Mouse (Mus musculus): ENCODE measurements around the gene Cpsf4l. TPM values are rescaled to one million over a fixed set of nuclear protein-coding genes. Genes with fewer than 3 reads are reported as not detected.

The Cpsf4l gene
- 0.24 TPM in 1 of 2 replicates, not detected in the other for polyA plus RNA-seq (2015; fragmentation: Nextera tagmentation; extraction: Ambion mirVana)

- Histone ChIP-seq H3K4me1 (peaks cover 21% of the 10 kb centered on the region), H3K27me3 (replicated peaks) (peaks cover 16% of the 10 kb centered on the region), H3K4me2 (peak within 1 kb of the TSS; percentile 36), H3K27ac (replicated peaks) (peak within 1 kb of the TSS; percentile 48), H3K36me3 (peaks cover 11% of the 10 kb centered on the region; the same call in 1 of the 2 replicates), H3K9ac (peak within 1 kb of the TSS; percentile 67), H3K4me3 (peak within 1 kb of the TSS; percentile 1; the same call in 1 of the 2 replicates), H3K9me3 (no peaks in the 10 kb centered on the region)
- WGBS: 15% methylated on average over 11 of the region's 11 CpGs
- ATAC-seq (ENCODE audit: extremely low read depth, insufficient number of reproducible peaks, low FRiP score, low TSS enrichment): no peak
Measured at GRCm38 (mm10) chr11:113709731-113710256, at the start of gene Cpsf4l. Cpsf4l (minus strand) TSS chr11:113710017.

- WGBS: 89% methylated on average over 5 of the region's 5 CpGs
- Histone ChIP-seq H3K27ac (replicated peaks) (no peak overlapping the region), H3K4me3 (no peak overlapping the region), H3K4me2 (no peak overlapping the region), H3K9me3 (no peaks in the 10 kb centered on the region), H3K9ac (no peak overlapping the region), H3K4me1 (0 out of 2 replicates have a peak, but pooled peaks cover 11% of the 10 kb centered on the region), H3K36me3 (no peaks in the 10 kb centered on the region), H3K27me3 (replicated peaks) (no peaks in the 10 kb centered on the region)
- no peak for ATAC-seq (ENCODE audit: extremely low read depth, insufficient number of reproducible peaks, low FRiP score, low TSS enrichment)
Measured at GRCm38 (mm10) chr11:113758851-113759250, 49.0 kb upstream of the Cpsf4l start.

GRCm38 (mm10) chr11:113756578-113756977 is 46.8 kb upstream of the Cpsf4l start:
- Histone ChIP-seq H3K4me1 (peaks cover 11% of the 10 kb centered on the region), H3K36me3 (no peaks in the 10 kb centered on the region), H3K9me3 (no peaks in the 10 kb centered on the region), H3K27me3 (replicated peaks) (no peaks in the 10 kb centered on the region), H3K9ac (no peak overlapping the region), H3K4me3 (no peak overlapping the region), H3K27ac (replicated peaks) (no peak overlapping the region), H3K4me2 (no peak overlapping the region)
- 84% methylated on average over 12 of the region's 12 CpGs for WGBS
- no peak for ATAC-seq (ENCODE audit: extremely low read depth, insufficient number of reproducible peaks, low FRiP score, low TSS enrichment)

- H3K9me3 ChIP-seq: no peaks in the 10 kb centered on the region
- ATAC-seq (ENCODE audit: extremely low read depth, insufficient number of reproducible peaks, low FRiP score, low TSS enrichment): no peak
- 82% methylated on average over 14 of the region's 14 CpGs for WGBS
- H3K4me2 ChIP-seq: no peak overlapping the region
- no peaks in the 10 kb centered on the region for H3K27me3 ChIP-seq (replicated peaks)
- no peak overlapping the region for H3K4me3 ChIP-seq
- no peak overlapping the region for H3K9ac ChIP-seq
- H3K27ac ChIP-seq (replicated peaks): no peak overlapping the region
- H3K36me3 ChIP-seq: no peaks in the 10 kb centered on the region
- peaks cover 11% of the 10 kb centered on the region for H3K4me1 ChIP-seq
Measured at GRCm38 (mm10) chr11:113755878-113756277, 46.1 kb upstream of the Cpsf4l start.

GRCm38 (mm10) chr11:113754845-113755244 is 45.0 kb upstream of the Cpsf4l start:
- ATAC-seq (ENCODE audit: extremely low read depth, insufficient number of reproducible peaks, low FRiP score, low TSS enrichment): no peak
- no peak overlapping the region for H3K9ac ChIP-seq
- no peaks in the 10 kb centered on the region for H3K36me3 ChIP-seq
- no peak overlapping the region for H3K4me2 ChIP-seq
- WGBS: 48% methylated on average over 9 of the region's 9 CpGs
- peaks cover 13% of the 10 kb centered on the region for H3K4me1 ChIP-seq
- no peaks in the 10 kb centered on the region for H3K27me3 ChIP-seq (replicated peaks)
- no peak overlapping the region for H3K27ac ChIP-seq (replicated peaks)
- no peaks in the 10 kb centered on the region for H3K9me3 ChIP-seq
- H3K4me3 ChIP-seq: no peak overlapping the region

- H3K4me2 ChIP-seq: peak overlapping the region; percentile 80
- H3K36me3 ChIP-seq: no peaks in the 10 kb centered on the region
- peak overlapping the region; percentile 89; the same call in 1 of the 2 replicates for H3K27ac ChIP-seq (replicated peaks)
- H3K9me3 ChIP-seq: no peaks in the 10 kb centered on the region
- H3K4me3 ChIP-seq: no peak overlapping the region
- WGBS: 95% methylated on average over 10 of the region's 10 CpGs
- no peaks in the 10 kb centered on the region for H3K27me3 ChIP-seq (replicated peaks)
- peaks cover 33% of the 10 kb centered on the region for H3K4me1 ChIP-seq
- H3K9ac ChIP-seq: peak overlapping the region; percentile 91; the same call in 1 of the 2 replicates
- ATAC-seq (ENCODE audit: extremely low read depth, insufficient number of reproducible peaks, low FRiP score, low TSS enrichment): no peak
Measured at GRCm38 (mm10) chr11:113752685-113753430, 43.0 kb upstream of the Cpsf4l start.

GRCm38 (mm10) chr11:113752158-113752661 is 42.4 kb upstream of the Cpsf4l start:
- peak overlapping the region; percentile 89 for H3K27ac ChIP-seq (replicated peaks)
- H3K4me2 ChIP-seq: peak overlapping the region; percentile 80
- peaks cover 40% of the 10 kb centered on the region for H3K4me1 ChIP-seq
- no peak for ATAC-seq (ENCODE audit: extremely low read depth, insufficient number of reproducible peaks, low FRiP score, low TSS enrichment)
- no peaks in the 10 kb centered on the region for H3K27me3 ChIP-seq (replicated peaks)
- peak overlapping the region; percentile 91 for H3K9ac ChIP-seq
- WGBS: 19% methylated on average over 15 of the region's 15 CpGs
- H3K36me3 ChIP-seq: no peaks in the 10 kb centered on the region
- peak overlapping the region; percentile 79 for H3K4me3 ChIP-seq
- H3K9me3 ChIP-seq: no peaks in the 10 kb centered on the region

GRCm38 (mm10) chr11:113751484-113752084 is 41.8 kb upstream of the Cpsf4l start, which contains the start of gene Cdc42ep4:
Cdc42ep4 (minus strand) TSS chr11:113751881.
- Histone ChIP-seq H3K4me1 (peaks cover 45% of the 10 kb centered on the region), H3K27ac (replicated peaks) (peak within 1 kb of the TSS; percentile 89), H3K9me3 (no peaks in the 10 kb centered on the region), H3K36me3 (no peaks in the 10 kb centered on the region), H3K4me3 (peak within 1 kb of the TSS; percentile 79), H3K9ac (peak within 1 kb of the TSS; percentile 91), H3K4me2 (peak within 1 kb of the TSS; percentile 80), H3K27me3 (replicated peaks) (no peaks in the 10 kb centered on the region)
- WGBS: under 1% methylated on average over 44 of the region's 44 CpGs
- ATAC-seq (ENCODE audit: extremely low read depth, insufficient number of reproducible peaks, low FRiP score, low TSS enrichment): peak; percentile 71

GRCm38 (mm10) chr11:113750571-113751483 is 41.0 kb upstream of the Cpsf4l start:
- ATAC-seq (ENCODE audit: extremely low read depth, insufficient number of reproducible peaks, low FRiP score, low TSS enrichment): peak; percentile 17
- peaks cover 45% of the 10 kb centered on the region for H3K4me1 ChIP-seq

GRCm38 (mm10) chr11:113749749-113750351 is 40.0 kb upstream of the Cpsf4l start:
- peak overlapping the region; percentile 91 for H3K9ac ChIP-seq
- peaks cover 5% of the 10 kb centered on the region; the same call in 1 of the 2 replicates for H3K36me3 ChIP-seq
- H3K27me3 ChIP-seq (replicated peaks): no peaks in the 10 kb centered on the region
- no peaks in the 10 kb centered on the region for H3K9me3 ChIP-seq
- H3K4me2 ChIP-seq: peak overlapping the region; percentile 80
- ATAC-seq (ENCODE audit: extremely low read depth, insufficient number of reproducible peaks, low FRiP score, low TSS enrichment): no peak
- H3K4me3 ChIP-seq: peak overlapping the region; percentile 79
- 11% methylated on average over 9 of the region's 9 CpGs for WGBS
- H3K27ac ChIP-seq (replicated peaks): peak overlapping the region; percentile 89
- peaks cover 52% of the 10 kb centered on the region for H3K4me1 ChIP-seq

More at GRCm38 (mm10) chr11:113750571-113751483, 41.0 kb upstream of the Cpsf4l start:
- Histone ChIP-seq H3K36me3 (peaks cover 4% of the 10 kb centered on the region; the same call in 1 of the 2 replicates), H3K27me3 (replicated peaks) (no peaks in the 10 kb centered on the region), H3K4me2 (peak overlapping the region; percentile 80), H3K27ac (replicated peaks) (peak overlapping the region; percentile 89), H3K9me3 (no peaks in the 10 kb centered on the region), H3K9ac (peak overlapping the region; percentile 91), H3K4me3 (peak overlapping the region; percentile 79)
- under 1% methylated on average over 67 of the region's 67 CpGs for WGBS

Data from heart, embryonic 13.5 days (tissue).